Mouse (Mus musculus): ENCODE results near the gene Esyt2. TPM values are rescaled to one million over a fixed set of nuclear protein-coding genes. Genes with fewer than 3 reads are reported as not detected.

Esyt2 gene
- total RNA-seq, 2 experiments from 2014 or later: 34.4 to 41.6 TPM

DNA sequence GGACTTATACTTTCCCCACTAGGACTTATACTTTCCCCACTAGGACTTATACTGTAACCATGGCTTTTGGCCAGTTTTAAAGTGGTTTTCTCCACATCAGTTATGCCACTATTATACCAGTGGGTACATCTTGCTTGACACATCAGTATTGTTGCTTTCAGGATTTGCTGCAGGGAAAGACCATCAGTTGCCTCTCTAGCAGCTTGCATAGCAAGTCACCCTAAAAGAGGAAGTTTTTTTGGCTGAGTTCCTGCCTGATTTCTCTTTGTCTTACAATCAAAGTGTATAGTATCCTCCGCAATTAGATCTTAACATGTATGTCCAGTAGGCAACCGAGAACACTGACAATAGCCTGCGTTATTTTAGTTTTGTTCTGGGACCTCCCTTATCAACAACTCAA lies 155.1 kb downstream of the Esyt2 start:
- DNase-seq (ENCODE audit: low spot score in 2 of 2): no peak

DNA sequence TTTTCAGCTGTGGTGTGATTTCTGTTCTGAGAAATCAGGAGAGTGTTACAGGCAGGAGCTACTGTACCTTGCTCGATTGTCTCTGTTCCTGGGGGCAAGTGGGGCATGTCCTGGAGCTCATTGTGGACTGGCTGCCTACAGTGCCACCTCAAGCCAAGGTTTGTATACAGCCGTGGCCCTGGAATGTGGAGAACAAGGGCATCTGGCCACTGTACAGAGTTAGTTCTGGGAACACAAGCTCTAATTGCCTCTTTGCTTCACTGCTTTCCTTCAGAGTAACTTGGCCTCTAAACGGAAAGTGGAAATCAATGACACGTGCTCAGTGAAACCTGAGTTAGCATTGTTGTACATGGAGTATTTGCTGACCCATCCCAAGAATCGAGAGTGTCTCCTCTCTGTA lies 157.6 kb downstream of the Esyt2 start:
- DNase-seq (ENCODE audit: low spot score in 2 of 2): no peak

Small RNAs within 50 kb of the gene (microRNA-seq; reads per million reads assigned to microRNA genes)
- not detected for gene Gm23190

Other genes starting within 250 kb of the Esyt2 start
- 10 to 100 TPM; 35.7 to 39.9 TPM for gene Zfp386, start 233.5 kb upstream of the Esyt2 start, total RNA-seq (2021)
- gene Vipr2, start 203.5 kb upstream of the Esyt2 start, total RNA-seq (2021): 1 to 10 TPM; 6.6 to 7.0 TPM
- 10 to 100 TPM in 1 of 2 experiments, 1 to 10 TPM in 1; 9.2 to 10.2 TPM for gene Wdr60, start 18.2 kb upstream of the Esyt2 start, total RNA-seq (2021)
- not detected for gene Gm11027, start 5.8 kb upstream of the Esyt2 start, total RNA-seq (2021)
- gene Ncapg2, start 124.2 kb downstream of the Esyt2 start, total RNA-seq (2021): 10 to 100 TPM; 24.0 to 26.7 TPM
- under 1 TPM; 0.10 to 0.34 TPM for gene Ptprn2, start 204.5 kb downstream of the Esyt2 start, total RNA-seq (2021)

Measured in gastrocnemius, postnatal 4 days (tissue).